16 mouse cellular contexts compared by ENCODE assay signal in the genomic region with DNA sequence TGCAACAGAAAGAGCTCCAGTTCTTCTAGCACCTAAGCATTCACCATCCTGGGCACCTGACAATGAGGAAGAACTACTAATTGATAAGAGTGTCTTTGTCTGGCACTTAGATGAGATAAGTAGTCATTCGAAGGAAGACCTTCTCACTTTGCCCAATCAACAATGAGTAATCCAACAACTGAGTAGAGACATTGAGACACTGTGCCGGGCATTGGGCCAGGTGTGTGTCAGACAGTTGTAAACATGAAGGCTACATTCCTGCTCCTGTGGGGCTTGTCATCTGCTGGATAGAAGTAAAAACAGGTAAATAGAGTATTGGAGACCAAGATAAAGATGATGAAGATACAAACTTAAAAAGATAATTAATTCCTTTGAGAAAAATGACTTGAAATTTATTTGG. TPM values are rescaled to one million over a fixed set of nuclear protein-coding genes. Genes with fewer than 3 reads are reported as not detected.
"Had no signal": no experiment of that assay in that cellular context is flagged by ENCODE, and none has a peak within 500 bp of the region (broad histone marks: within the 10 kb centered on the region; RNA-seq: fewer than 3 reads in every experiment).

No protein-coding gene starts in this region.

- H3K4me2 ChIP-seq: limb, embryonic 12.5 days; midbrain, embryonic 13.5 days had no signal

- H3K36me3 ChIP-seq: limb, embryonic 12.5 days; midbrain, embryonic 13.5 days had no signal

- DNase-seq: kidney, adult 2 months; kidney, postnatal 36 days; layer of hippocampus, adult 9-11 months; layer of hippocampus, postnatal 36 days; liver; right cerebral cortex, postnatal 25 days; thymus, postnatal 36 days had no signal

- H3K9ac ChIP-seq: limb, embryonic 12.5 days; midbrain, embryonic 13.5 days had no signal

- H3K4me3 ChIP-seq: limb, embryonic 12.5 days; midbrain, embryonic 13.5 days had no signal

- H3K9me3 ChIP-seq: limb, embryonic 12.5 days; midbrain, embryonic 13.5 days had no signal

- ATAC-seq: midbrain, embryonic 13.5 days had no signal

- H3K27ac ChIP-seq: limb, embryonic 12.5 days; midbrain, embryonic 13.5 days had no signal

RNA-seq across cellular contexts. Expression of a gene that starts 4.7 kb away (rescaled TPM):
- total RNA-seq: megakaryocyte-erythroid progenitor cell, adult 5-6 weeks had no signal

RNA-seq across cellular contexts. Expression of a gene that starts 40.1 kb away (rescaled TPM):
- total RNA-seq: layer of hippocampus, adult 18-20 months; layer of hippocampus, postnatal 36 days; left cerebral cortex, postnatal 36 days; megakaryocyte-erythroid progenitor cell, adult 5-6 weeks; midbrain, postnatal 0 days had no signal
- polyA plus RNA-seq: kidney, adult 2 months; kidney, embryonic 16.5 days; limb, embryonic 12.5 days; lung, embryonic 16.5 days; midbrain, embryonic 13.5 days; midbrain, postnatal 0 days; neural tube, embryonic 14.5 days had no signal
